Mouse (Mus musculus): ENCODE measurements around the gene Hecw1. TPM values are rescaled to one million over a fixed set of nuclear protein-coding genes. Genes with fewer than 3 reads are reported as not detected.

The Hecw1 gene
- polyA plus RNA-seq, 1 experiment from 2014 or later: 0.32 TPM

DNA sequence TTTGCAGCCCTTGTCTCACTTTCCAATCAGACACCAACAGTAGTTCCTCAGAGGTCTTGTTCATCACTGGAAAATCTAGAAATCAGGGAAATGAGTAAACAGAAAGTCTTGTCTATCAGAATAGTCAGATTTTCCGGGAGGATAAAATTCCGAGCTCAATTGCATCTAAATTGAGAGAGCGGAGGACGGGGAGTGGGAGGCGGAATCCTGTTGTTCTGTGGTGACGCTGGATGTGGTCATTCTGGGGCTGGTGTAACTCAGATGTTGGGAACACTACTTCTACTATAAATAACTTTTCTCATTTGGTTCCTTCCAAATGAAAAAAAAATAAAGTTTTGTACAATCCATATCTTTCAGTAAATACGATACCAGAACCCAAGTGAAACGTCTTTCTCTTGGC is 24.2 kb downstream of the Hecw1 start:
- H3K9me3 ChIP-seq (replicated peaks): no peaks in the 10 kb centered on the region
- WGBS (ENCODE audit: insufficient replicate concordance): 77% methylated on average over 8 of the region's 8 CpGs
- ATAC-seq (ENCODE audit: low read depth): no peak
- no peak overlapping the region for H3K9ac ChIP-seq
- H3K36me3 ChIP-seq: no peaks in the 10 kb centered on the region
- H3K4me1 ChIP-seq (replicated peaks): no peaks in the 10 kb centered on the region
- no peak overlapping the region for H3K4me3 ChIP-seq (replicated peaks)
- H3K27ac ChIP-seq: no peak overlapping the region
- no peak overlapping the region for H3K4me2 ChIP-seq
- DNase-seq: no peak
- H3K27me3 ChIP-seq: no peaks in the 10 kb centered on the region

DNA sequence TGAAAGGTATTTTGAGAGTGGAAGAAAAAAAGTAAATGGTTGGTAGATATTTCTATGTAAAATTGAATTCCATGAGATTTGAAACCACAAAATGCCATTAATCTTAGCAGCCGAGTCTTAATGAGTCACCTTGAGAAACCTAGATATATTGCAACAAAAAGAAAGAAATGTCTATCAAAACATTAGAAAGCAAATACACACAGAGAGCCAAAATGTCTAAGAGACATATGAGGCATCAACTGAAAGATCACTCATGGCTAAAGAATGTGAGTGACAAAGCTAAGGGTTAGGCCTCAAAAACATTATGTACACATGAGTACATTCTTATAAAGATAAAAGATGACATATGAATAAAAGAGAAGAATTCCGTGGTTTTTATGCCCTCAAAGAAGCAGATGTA is 26.1 kb downstream of the Hecw1 start:
- no peaks in the 10 kb centered on the region for H3K36me3 ChIP-seq
- no peak overlapping the region for H3K27ac ChIP-seq
- H3K9ac ChIP-seq: no peak overlapping the region
- no peak for DNase-seq
- WGBS (ENCODE audit: insufficient replicate concordance): 47% methylated on average over 2 of the region's 2 CpGs
- no peak overlapping the region for H3K4me3 ChIP-seq (replicated peaks)
- H3K27me3 ChIP-seq: no peaks in the 10 kb centered on the region
- ATAC-seq (ENCODE audit: low read depth): no peak
- no peaks in the 10 kb centered on the region for H3K9me3 ChIP-seq (replicated peaks)
- no peaks in the 10 kb centered on the region for H3K4me1 ChIP-seq (replicated peaks)
- no peak overlapping the region for H3K4me2 ChIP-seq

DNA sequence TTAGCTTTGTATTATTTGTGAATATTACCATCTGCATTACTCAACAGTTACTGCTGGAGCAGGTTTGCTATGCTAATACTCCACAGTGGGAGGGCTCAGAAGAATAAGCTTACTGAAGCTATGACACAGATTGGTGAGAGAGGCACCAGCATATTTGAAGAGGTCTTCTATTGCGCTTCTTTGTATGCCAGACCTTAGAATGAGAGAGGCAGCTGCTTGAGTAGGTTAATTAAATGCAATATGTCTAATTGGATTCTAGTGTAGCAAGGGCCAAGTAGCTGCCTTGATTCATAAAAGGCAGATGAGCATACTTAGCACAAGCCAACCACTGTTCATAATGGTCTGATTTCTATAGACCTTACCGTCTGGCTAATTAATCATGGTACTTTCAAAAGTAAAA is 35.2 kb downstream of the Hecw1 start:
- H3K9ac ChIP-seq: no peak overlapping the region
- 77% methylated on average over 2 of the region's 2 CpGs for WGBS (ENCODE audit: insufficient replicate concordance)
- H3K4me1 ChIP-seq (replicated peaks): no peaks in the 10 kb centered on the region
- H3K27me3 ChIP-seq: no peaks in the 10 kb centered on the region
- no peak overlapping the region for H3K4me2 ChIP-seq
- H3K9me3 ChIP-seq (replicated peaks): no peaks in the 10 kb centered on the region
- no peaks in the 10 kb centered on the region for H3K36me3 ChIP-seq
- no peak overlapping the region for H3K4me3 ChIP-seq (replicated peaks)
- DNase-seq: no peak
- no peak for ATAC-seq (ENCODE audit: low read depth)
- no peak overlapping the region for H3K27ac ChIP-seq

DNA sequence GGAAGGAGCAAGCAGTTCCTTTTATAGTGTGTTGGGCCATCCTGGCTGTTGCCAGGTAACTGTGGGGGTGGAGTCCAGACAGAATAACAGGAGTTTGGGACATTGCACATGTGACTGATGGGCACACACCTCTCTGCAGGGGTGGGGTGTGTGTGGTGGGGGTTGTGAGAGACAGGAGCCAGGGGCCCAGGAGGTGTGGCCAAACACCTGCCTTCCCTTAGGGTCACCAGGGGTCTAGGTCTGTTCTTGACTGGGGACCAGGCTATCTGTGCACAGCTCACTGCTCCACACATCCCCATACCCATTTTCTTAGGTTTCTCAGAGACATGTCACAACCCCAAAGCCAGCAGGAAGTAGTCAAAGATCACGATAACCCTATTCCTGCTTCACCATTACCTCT is 51.9 kb downstream of the Hecw1 start:
- no peaks in the 10 kb centered on the region for H3K36me3 ChIP-seq
- no peak overlapping the region for H3K4me3 ChIP-seq (replicated peaks)
- no peaks in the 10 kb centered on the region for H3K4me1 ChIP-seq (replicated peaks)
- H3K9ac ChIP-seq: no peak overlapping the region
- no peaks in the 10 kb centered on the region for H3K27me3 ChIP-seq
- no peak for DNase-seq
- 59% methylated on average over 1 of the region's 1 CpGs for WGBS (ENCODE audit: insufficient replicate concordance)
- H3K4me2 ChIP-seq: no peak overlapping the region
- H3K27ac ChIP-seq: no peak overlapping the region
- ATAC-seq (ENCODE audit: low read depth): no peak
- H3K9me3 ChIP-seq (replicated peaks): no peaks in the 10 kb centered on the region

DNA sequence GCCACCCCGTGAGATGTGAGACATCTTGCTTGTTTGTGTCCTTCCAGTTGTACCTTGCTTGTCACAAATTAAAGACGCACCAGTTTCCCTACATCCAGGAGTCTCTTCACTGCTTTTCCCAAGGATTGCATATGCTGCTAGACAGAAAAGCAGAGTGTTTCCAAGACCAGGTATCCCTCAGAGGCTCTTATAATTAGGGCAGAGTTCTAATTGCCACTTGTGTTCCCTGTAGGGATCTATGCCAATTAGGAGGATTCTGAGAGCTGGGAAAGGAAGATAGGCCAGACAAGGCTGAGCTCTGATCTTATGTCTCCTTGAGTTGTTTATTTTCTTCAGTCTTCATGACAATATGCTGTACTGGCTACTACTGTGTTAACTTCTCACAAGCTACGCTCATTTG is 55.5 kb downstream of the Hecw1 start:
- H3K27ac ChIP-seq: no peak overlapping the region
- no peaks in the 10 kb centered on the region for H3K9me3 ChIP-seq (replicated peaks)
- H3K27me3 ChIP-seq: no peaks in the 10 kb centered on the region
- no peaks in the 10 kb centered on the region for H3K4me1 ChIP-seq (replicated peaks)
- H3K4me3 ChIP-seq (replicated peaks): no peak overlapping the region
- DNase-seq: no peak
- no peak for ATAC-seq (ENCODE audit: low read depth)
- H3K36me3 ChIP-seq: no peaks in the 10 kb centered on the region
- no peak overlapping the region for H3K4me2 ChIP-seq
- no peak overlapping the region for H3K9ac ChIP-seq
- WGBS (ENCODE audit: insufficient replicate concordance): 52% methylated on average over 3 of the region's 3 CpGs

DNA sequence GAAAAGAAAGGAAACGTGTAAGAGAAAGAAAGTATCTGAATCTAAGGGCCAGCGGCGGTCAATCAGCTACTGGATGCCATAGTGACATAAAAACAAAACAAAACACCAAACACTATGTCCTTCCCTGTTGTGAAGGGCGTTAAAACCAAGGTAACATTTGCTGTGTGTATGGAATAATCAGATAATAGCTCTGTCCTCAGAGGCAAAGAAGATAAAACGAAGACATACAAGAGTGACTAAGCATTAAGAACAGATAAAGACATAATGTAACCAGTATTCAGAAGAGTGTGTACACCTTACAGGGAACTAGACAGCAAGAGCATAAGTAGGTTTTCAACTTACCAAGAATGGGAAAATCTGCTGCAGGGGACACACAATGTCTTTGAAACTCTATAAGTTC is 62.0 kb downstream of the Hecw1 start:
- DNase-seq: no peak
- no peak overlapping the region for H3K4me3 ChIP-seq (replicated peaks)
- H3K4me2 ChIP-seq: no peak overlapping the region
- H3K4me1 ChIP-seq (replicated peaks): 0 out of 2 replicates have a peak, but pooled peaks cover 2% of the 10 kb centered on the region
- 55% methylated on average over 5 of the region's 5 CpGs for WGBS (ENCODE audit: insufficient replicate concordance)
- H3K27ac ChIP-seq: no peak overlapping the region
- H3K9ac ChIP-seq: no peak overlapping the region
- ATAC-seq (ENCODE audit: low read depth): peak; percentile 55; the same call in 1 of the 2 replicates
- H3K36me3 ChIP-seq: no peaks in the 10 kb centered on the region
- H3K9me3 ChIP-seq (replicated peaks): no peaks in the 10 kb centered on the region
- H3K27me3 ChIP-seq: no peaks in the 10 kb centered on the region

DNA sequence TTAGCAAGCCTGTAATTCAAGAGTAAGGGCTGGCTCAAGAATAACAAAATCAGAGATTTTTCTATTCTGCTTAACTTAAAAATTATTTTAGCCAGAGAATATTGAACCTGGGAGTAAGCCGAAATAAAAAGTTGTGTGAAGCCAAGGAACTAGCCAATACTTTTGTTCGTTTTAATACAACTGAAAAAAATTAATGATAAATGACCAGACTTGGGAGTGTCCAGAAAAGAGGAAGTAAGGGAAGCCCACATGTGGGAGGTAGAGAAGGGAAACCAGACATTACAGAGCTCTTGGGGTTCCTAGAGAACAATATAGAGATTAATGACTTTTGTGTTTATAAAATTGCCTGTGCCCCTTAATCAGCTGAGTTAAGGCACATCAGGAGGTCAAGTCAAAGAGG is 66.0 kb downstream of the Hecw1 start:
- Histone ChIP-seq H3K27me3 (no peaks in the 10 kb centered on the region), H3K4me3 (replicated peaks) (no peak overlapping the region), H3K9ac (no peak overlapping the region), H3K9me3 (replicated peaks) (no peaks in the 10 kb centered on the region), H3K36me3 (no peaks in the 10 kb centered on the region), H3K27ac (no peak overlapping the region), H3K4me2 (no peak overlapping the region), H3K4me1 (replicated peaks) (0 out of 2 replicates have a peak, but pooled peaks cover 2% of the 10 kb centered on the region)
- ATAC-seq (ENCODE audit: low read depth) (no peak), DNase-seq (no peak)
- 42% methylated on average over 2 of the region's 2 CpGs for WGBS (ENCODE audit: insufficient replicate concordance)

DNA sequence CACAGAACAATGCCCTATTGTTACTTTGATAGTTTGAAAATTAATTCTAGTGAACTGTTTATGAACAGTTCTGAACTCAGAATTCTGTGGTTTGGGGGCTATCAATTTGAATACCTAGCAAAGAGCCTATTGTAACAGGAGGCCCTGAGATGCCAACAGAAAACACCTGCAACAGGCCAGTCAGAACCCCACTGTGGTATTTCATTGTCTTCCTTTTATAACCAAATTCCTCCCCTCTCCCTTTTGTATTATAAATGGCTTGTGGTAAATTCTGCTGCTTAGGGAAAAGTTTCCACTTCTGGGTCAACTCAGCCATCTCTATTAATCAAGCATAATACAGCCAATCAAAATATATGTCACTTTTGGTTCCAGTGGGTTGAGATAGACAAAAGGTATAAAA is 83.5 kb downstream of the Hecw1 start:
- H3K27me3 ChIP-seq: no peaks in the 10 kb centered on the region
- H3K9me3 ChIP-seq (replicated peaks): no peaks in the 10 kb centered on the region
- DNase-seq: no peak
- H3K4me1 ChIP-seq (replicated peaks): no peaks in the 10 kb centered on the region
- H3K4me3 ChIP-seq (replicated peaks): no peak overlapping the region
- H3K4me2 ChIP-seq: no peak overlapping the region
- ATAC-seq (ENCODE audit: low read depth): no peak
- no peak overlapping the region for H3K27ac ChIP-seq
- no peaks in the 10 kb centered on the region for H3K36me3 ChIP-seq
- H3K9ac ChIP-seq: no peak overlapping the region

DNA sequence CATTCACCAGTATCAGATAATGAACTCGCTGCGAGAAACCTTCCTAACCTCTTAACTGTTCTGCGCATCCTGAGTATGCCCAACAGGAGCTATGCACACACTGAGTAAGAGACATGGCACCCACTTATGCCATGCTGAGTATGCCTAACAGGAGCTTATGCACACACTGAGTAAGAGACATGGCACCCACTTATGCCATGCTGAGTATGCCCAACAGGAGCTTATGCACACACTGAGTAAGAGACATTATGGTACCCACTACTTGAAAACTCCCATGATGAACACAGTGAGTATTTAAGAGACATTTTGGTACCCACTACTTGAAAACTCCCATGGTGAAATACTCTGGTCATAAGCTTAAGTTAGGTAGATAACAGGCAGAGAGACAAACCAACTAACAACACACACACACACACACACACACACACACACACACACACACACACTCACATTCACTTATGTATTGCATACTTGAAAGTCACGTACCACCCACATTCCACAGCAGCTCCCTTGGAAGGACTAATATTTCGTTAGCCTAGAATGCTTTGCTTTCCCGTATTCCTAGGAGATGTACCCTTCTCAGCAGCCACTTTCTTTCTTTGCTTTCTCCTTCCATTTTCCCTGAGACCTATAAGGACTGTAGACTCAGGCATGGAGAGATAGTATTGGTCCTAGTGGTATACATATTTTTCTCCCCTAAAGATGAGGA is 94.0 kb downstream of the Hecw1 start:
- 71% methylated on average over 6 of the region's 6 CpGs for WGBS (ENCODE audit: insufficient replicate concordance)
- DNase-seq (no peak), ATAC-seq (ENCODE audit: low read depth) (no peak)
- H3K4me3 ChIP-seq (replicated peaks): no peak overlapping the region
- H3K27me3 ChIP-seq: no peaks in the 10 kb centered on the region
- H3K27ac ChIP-seq: no peak overlapping the region
- no peak overlapping the region for H3K4me2 ChIP-seq
- no peaks in the 10 kb centered on the region for H3K9me3 ChIP-seq (replicated peaks)
- H3K9ac ChIP-seq: no peak overlapping the region
- no peaks in the 10 kb centered on the region for H3K36me3 ChIP-seq
- H3K4me1 ChIP-seq (replicated peaks): no peaks in the 10 kb centered on the region

DNA sequence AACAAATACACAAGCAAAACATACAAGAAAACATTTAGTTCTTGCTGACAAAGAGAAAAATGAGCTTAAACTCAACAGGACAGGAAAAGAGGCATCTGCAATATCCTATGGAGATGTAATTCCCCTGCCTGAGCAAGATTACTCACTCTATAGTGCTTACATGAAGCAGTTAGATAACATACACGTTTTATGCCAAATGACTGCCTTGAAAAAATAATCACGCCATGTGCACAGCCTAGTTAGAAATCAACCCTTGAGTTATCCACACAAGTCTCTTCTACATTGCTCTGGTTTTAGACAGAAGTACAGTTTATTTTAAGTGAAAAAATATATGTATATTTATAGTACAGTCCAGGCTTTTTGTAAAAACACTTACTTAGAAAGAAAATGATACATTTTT is 98.2 kb downstream of the Hecw1 start:
- Histone ChIP-seq H3K36me3 (no peaks in the 10 kb centered on the region), H3K9ac (no peak overlapping the region), H3K27me3 (no peaks in the 10 kb centered on the region), H3K4me1 (replicated peaks) (no peaks in the 10 kb centered on the region), H3K27ac (no peak overlapping the region), H3K4me2 (no peak overlapping the region), H3K4me3 (replicated peaks) (no peak overlapping the region), H3K9me3 (replicated peaks) (no peaks in the 10 kb centered on the region)
- ATAC-seq (ENCODE audit: low read depth) (no peak), DNase-seq (no peak)
- WGBS (ENCODE audit: insufficient replicate concordance): 35% methylated on average over 2 of the region's 2 CpGs

DNA sequence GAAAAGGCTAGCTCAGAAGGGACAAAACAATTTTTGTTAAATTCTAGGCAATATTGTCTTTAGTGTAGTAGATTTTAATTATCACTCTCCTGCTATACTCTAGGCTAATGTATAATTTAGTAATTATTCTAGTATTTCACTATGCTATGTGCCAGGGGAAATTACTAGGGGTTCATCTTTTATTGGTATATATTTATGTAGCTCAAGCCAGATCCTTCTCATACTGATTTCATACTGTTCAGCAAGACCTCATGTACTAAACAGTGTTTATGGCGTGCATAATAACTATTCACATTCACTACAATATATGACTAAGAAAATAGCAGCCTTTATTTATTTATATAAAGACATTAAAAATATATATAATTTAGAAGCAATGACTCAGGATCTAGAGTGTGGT is 109.6 kb downstream of the Hecw1 start:
- no peaks in the 10 kb centered on the region for H3K27me3 ChIP-seq

DNA sequence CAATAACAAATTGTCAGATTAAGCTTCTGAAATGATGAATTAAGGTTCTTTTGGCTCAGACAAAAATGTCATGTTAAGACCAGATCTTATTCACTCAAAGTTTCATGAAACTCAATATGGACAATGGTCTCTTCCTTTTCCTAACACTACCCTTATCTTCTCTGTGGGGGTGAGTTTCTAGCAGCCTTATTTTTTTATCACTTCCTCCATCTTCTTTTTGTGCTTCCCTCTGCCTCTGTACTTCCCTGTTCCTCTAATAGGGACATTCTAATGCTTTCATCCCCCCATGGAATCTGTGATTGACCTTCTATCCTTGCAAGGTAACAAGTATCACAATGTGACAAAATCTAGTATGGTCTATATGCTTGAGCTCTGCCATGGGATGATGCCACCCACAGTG is 148.6 kb downstream of the Hecw1 start:
- Histone ChIP-seq H3K36me3 (no peaks in the 10 kb centered on the region), H3K9me3 (replicated peaks) (no peaks in the 10 kb centered on the region), H3K27ac (no peak overlapping the region), H3K4me2 (no peak overlapping the region), H3K4me3 (replicated peaks) (no peak overlapping the region), H3K9ac (no peak overlapping the region), H3K4me1 (replicated peaks) (no peaks in the 10 kb centered on the region), H3K27me3 (no peaks in the 10 kb centered on the region)
- no peak for DNase-seq
- ATAC-seq (ENCODE audit: low read depth): no peak

More for the DNA sequence above, 109.6 kb downstream of the Hecw1 start:
- Histone ChIP-seq H3K9me3 (replicated peaks) (no peaks in the 10 kb centered on the region), H3K4me1 (replicated peaks) (no peaks in the 10 kb centered on the region), H3K4me2 (no peak overlapping the region), H3K36me3 (no peaks in the 10 kb centered on the region), H3K4me3 (replicated peaks) (no peak overlapping the region), H3K9ac (no peak overlapping the region), H3K27ac (no peak overlapping the region)
- DNase-seq: no peak
- WGBS (ENCODE audit: insufficient replicate concordance): 44% methylated on average over 1 of the region's 1 CpGs
- ATAC-seq (ENCODE audit: low read depth): no peak
